Mouse (Mus musculus) hindbrain, embryonic 13.5 days (tissue): ENCODE measurements around the gene Susd6. TPM values are rescaled to one million over a fixed set of nuclear protein-coding genes. Genes with fewer than 3 reads are reported as not detected.

Experiments used
- ATAC-seq: fragments of 200-750 bp; cut with Nextera tagmentation; 2 replicates; pipeline ENCODE4 v1.8.0; 2017; ENCODE audit warnings: moderate TSS enrichment; ENCODE audit not compliant: low FRiP score
- H3K27ac ChIP-seq: fragments of 300-500 bp; sonication (generic); 2 replicates; pipeline ENCODE4 v1.5.1; 2015; ENCODE audit warnings: inconsistent platforms, mild to moderate bottlenecking, moderate library complexity
- H3K27me3 ChIP-seq: fragments of 300-500 bp; sonication (generic); 2 replicates; pipeline ENCODE4 v1.6.1; 2015; ENCODE audit warnings: mild to moderate bottlenecking, inconsistent platforms
- H3K36me3 ChIP-seq: fragments of 300-500 bp; sonication (generic); 2 replicates; pipeline ENCODE4 v1.6.1; 2015; ENCODE audit warnings: mild to moderate bottlenecking, inconsistent platforms
- H3K4me1 ChIP-seq: fragments of 300-500 bp; sonication (generic); replicated peaks from 2 replicates; pipeline ENCODE4 v1.6.1; 2015; ENCODE audit warnings: inconsistent platforms
- H3K4me2 ChIP-seq: fragments of 300-500 bp; sonication (generic); 2 replicates; pipeline ENCODE4 v1.6.1; 2015; ENCODE audit warnings: inconsistent platforms, mild to moderate bottlenecking, moderate library complexity
- H3K4me3 ChIP-seq: fragments of 300-500 bp; sonication (generic); 2 replicates; pipeline ENCODE4 v1.5.1; 2015; ENCODE audit warnings: mild to moderate bottlenecking, inconsistent platforms
- H3K9ac ChIP-seq: fragments of 300-500 bp; sonication (generic); 2 replicates; pipeline ENCODE4 v1.6.1; 2015; ENCODE audit warnings: mild to moderate bottlenecking, inconsistent platforms
- H3K9me3 ChIP-seq: fragments of 300-500 bp; sonication (generic); 2 replicates; pipeline ENCODE4 v1.6.1; 2016; ENCODE audit warnings: inconsistent platforms
- WGBS: fragments of 180-500 bp; shearing (Covaris S2); methylation state at CpG from one replicate; pipeline ENCODE4 v1.1.7; 2015; 5-methylcytosine and 5-hydroxymethylcytosine counted together
- polyA plus RNA-seq: library from polyadenylated mRNA; unstranded; fragments of >200 nt; fragmentation: Nextera tagmentation; extraction: Ambion mirVana; gene quantifications from 2 replicates; pipeline ENCODE4 v1.2.1, GENCODE M21; 2015

Gene Susd6
- polyA plus RNA-seq, 1 experiment from 2014 or later: 11.4 TPM

GRCm38 (mm10) chr12:80868401-80868800, 78.1 kb downstream of the Susd6 start:
- Histone ChIP-seq H3K9ac (no peak overlapping the region), H3K4me3 (no peak overlapping the region), H3K27ac (no peak overlapping the region), H3K36me3 (peaks cover 8% of the 10 kb centered on the region; the same call in 1 of the 2 replicates), H3K27me3 (no peaks in the 10 kb centered on the region), H3K9me3 (no peaks in the 10 kb centered on the region), H3K4me2 (no peak overlapping the region), H3K4me1 (0 out of 2 replicates have a peak, but pooled peaks cover under 1% of the 10 kb centered on the region)
- 94% methylated on average over 7 of the region's 7 CpGs for WGBS
- no peak for ATAC-seq

DNA sequence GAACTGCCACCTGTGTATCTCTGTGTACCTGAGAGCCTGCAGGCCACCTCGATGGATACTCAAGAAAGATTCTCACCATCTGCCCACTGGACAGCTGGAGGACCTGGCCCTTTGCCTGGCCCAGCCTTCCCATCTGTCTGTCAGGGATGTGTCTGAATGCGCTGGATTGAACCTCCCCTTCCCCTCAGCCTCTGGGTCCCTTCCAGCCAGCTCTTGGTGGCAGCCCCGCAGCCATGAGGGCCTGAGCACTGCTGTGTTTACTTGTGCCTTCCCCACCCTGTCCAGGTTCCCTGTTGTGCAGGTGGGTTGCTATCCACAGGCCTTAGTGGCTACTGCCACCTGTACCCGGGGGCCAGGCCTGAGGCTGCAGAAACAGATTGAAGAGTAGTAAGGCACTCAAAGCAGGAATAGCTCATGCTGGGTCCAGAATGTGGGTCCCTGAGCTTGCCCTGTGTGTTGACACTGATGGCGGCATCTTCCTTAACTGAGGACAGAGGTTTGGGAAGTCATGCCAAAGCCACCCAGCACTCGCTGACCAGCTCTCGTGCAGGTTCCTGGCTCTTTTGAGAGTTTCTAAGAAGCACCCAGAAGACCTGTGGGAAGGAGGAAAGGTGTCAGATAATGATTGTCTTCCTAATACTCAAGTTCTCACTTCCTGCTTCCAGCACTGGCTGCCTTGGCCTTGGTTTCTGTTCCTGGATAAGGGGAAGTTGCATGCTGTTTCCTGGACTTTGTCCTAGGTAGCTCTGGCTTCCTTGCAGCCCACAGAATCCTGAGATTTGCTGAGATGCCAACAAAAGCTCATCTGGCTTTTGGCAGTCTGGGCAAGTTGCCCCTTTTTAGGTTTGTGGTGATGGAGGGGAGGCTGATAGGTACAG, 87.1 kb downstream of the Susd6 start:
- Histone ChIP-seq H3K36me3 (peaks cover 46% of the 10 kb centered on the region), H3K27me3 (no peaks in the 10 kb centered on the region), H3K9ac (no peak overlapping the region), H3K9me3 (no peaks in the 10 kb centered on the region), H3K27ac (no peak overlapping the region), H3K4me2 (no peak overlapping the region), H3K4me1 (no peaks in the 10 kb centered on the region), H3K4me3 (no peak overlapping the region)
- ATAC-seq: no peak
- WGBS: 88% methylated on average over 7 of the region's 7 CpGs

DNA sequence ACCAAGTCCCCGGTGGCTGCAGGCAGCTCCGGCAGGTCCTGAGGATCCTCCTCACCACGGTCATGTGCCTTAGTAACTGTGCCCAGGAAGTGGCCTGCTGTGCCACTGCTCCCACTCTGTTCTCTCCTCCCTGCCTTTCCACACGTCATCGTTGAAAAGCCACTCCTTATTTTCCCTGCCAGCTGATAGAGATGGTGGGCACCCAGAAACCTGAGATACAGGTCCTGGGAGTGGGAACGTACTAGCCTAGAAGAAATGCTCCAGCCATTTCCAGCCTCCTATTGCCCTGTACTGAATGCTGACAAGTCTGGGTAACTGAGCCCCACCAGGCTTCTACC, 87.8 kb downstream of the Susd6 start:
- Histone ChIP-seq H3K27ac (no peak overlapping the region), H3K4me3 (no peak overlapping the region), H3K36me3 (peaks cover 46% of the 10 kb centered on the region), H3K9me3 (no peaks in the 10 kb centered on the region), H3K27me3 (no peaks in the 10 kb centered on the region), H3K9ac (no peak overlapping the region), H3K4me2 (no peak overlapping the region), H3K4me1 (no peaks in the 10 kb centered on the region)
- 91% methylated on average over 6 of the region's 6 CpGs for WGBS
- ATAC-seq: no peak

DNA sequence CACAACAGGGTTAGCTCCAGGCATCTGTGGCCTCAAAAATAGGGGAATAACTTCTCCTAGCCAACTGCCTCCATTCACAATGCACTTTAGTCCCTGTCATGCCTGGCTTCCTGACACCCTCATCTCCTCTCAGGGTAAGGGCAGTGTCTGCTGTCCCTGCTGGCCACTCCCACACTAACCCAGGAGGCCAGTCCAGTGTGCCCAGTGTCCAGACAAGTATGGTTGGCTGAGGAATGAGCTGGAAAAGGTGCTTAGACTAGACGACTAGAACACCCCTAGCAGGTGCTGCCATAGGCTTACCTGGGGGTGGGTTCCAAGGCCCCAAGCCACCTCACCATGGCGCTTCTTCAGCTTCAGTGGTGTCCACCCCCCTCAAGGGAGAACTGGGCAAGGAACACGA, 88.3 kb downstream of the Susd6 start:
- peaks cover 46% of the 10 kb centered on the region for H3K36me3 ChIP-seq
- 84% methylated on average over 3 of the region's 3 CpGs for WGBS

DNA sequence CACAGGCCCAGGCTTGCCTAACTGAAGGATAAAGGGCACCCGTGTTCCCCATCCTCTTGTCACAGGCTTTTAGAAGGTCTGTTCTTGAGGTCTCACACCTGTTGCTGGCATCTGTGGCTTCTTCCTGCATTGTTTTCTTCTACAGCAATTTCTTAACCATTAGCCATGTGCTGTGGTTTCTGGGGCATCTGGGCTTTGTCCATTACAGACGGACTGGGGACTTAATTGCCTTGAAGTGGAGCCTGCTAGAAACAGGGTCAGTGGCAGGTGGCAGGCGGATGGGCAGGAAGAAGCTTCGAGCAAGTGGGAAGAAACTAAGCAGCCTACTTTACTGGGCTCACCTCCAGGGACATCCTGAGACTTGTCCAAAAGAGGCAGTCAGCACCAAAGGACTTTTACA, 89.0 kb downstream of the Susd6 start:
- no peak overlapping the region for H3K9ac ChIP-seq
- no peak overlapping the region for H3K4me3 ChIP-seq
- H3K4me1 ChIP-seq: no peaks in the 10 kb centered on the region
- no peaks in the 10 kb centered on the region for H3K27me3 ChIP-seq
- WGBS: 67% methylated on average over 4 of the region's 4 CpGs
- no peak for ATAC-seq
- no peaks in the 10 kb centered on the region for H3K9me3 ChIP-seq
- H3K27ac ChIP-seq: no peak overlapping the region
- no peak overlapping the region for H3K4me2 ChIP-seq
- peaks cover 43% of the 10 kb centered on the region for H3K36me3 ChIP-seq

More for the DNA sequence above, 88.3 kb downstream of the Susd6 start:
- H3K27me3 ChIP-seq: no peaks in the 10 kb centered on the region
- ATAC-seq: no peak
- H3K4me1 ChIP-seq: no peaks in the 10 kb centered on the region
- no peak overlapping the region for H3K4me3 ChIP-seq
- no peaks in the 10 kb centered on the region for H3K9me3 ChIP-seq
- H3K27ac ChIP-seq: no peak overlapping the region
- H3K4me2 ChIP-seq: no peak overlapping the region
- no peak overlapping the region for H3K9ac ChIP-seq

GRCm38 (mm10) chr12:80881121-80881520, 90.8 kb downstream of the Susd6 start:
- H3K27me3 ChIP-seq: no peaks in the 10 kb centered on the region
- H3K9me3 ChIP-seq: no peaks in the 10 kb centered on the region
- no peak overlapping the region for H3K4me2 ChIP-seq
- WGBS: 86% methylated on average over 3 of the region's 3 CpGs
- H3K4me3 ChIP-seq: no peak overlapping the region
- H3K27ac ChIP-seq: no peak overlapping the region
- H3K9ac ChIP-seq: no peak overlapping the region
- 0 out of 2 replicates have a peak, but pooled peaks cover 5% of the 10 kb centered on the region for H3K4me1 ChIP-seq
- ATAC-seq: no peak
- H3K36me3 ChIP-seq: peaks cover 28% of the 10 kb centered on the region

GRCm38 (mm10) chr12:80883278-80883677, 93.0 kb downstream of the Susd6 start:
- no peak overlapping the region for H3K4me3 ChIP-seq
- no peak for ATAC-seq
- H3K27me3 ChIP-seq: no peaks in the 10 kb centered on the region
- 0 out of 2 replicates have a peak, but pooled peaks cover 5% of the 10 kb centered on the region for H3K4me1 ChIP-seq
- H3K27ac ChIP-seq: no peak overlapping the region
- H3K36me3 ChIP-seq: peaks cover 13% of the 10 kb centered on the region
- no peak overlapping the region for H3K4me2 ChIP-seq
- H3K9ac ChIP-seq: no peak overlapping the region
- no peaks in the 10 kb centered on the region for H3K9me3 ChIP-seq
- 90% methylated on average over 3 of the region's 3 CpGs for WGBS

DNA sequence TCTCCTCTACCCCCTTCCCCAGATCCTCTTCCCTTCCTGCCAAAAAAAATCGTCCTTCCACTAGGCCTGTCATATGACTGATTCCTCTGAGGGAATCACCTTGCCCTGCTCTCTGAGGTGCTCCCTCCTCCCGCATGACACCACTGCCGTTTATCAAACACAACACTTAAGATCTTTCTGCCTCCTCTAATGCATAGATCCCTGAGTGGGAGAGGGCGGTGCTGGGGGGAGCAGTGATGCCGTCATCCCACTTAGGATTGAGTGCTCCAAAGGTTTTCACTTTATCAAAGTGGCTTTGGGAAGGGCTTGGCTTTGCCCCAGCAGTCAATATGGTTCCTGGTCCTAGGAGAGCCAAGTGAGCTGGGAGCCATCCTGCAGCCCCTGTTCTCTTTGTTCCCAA, 93.6 kb downstream of the Susd6 start:
- 69% methylated on average over 5 of the region's 5 CpGs for WGBS
- Histone ChIP-seq H3K36me3 (peaks cover 13% of the 10 kb centered on the region), H3K4me2 (no peak overlapping the region), H3K27me3 (no peaks in the 10 kb centered on the region), H3K4me3 (no peak overlapping the region), H3K9ac (no peak overlapping the region; the same call in 1 of the 2 replicates), H3K27ac (no peak overlapping the region), H3K9me3 (no peaks in the 10 kb centered on the region), H3K4me1 (0 out of 2 replicates have a peak, but pooled peaks cover 5% of the 10 kb centered on the region)
- no peak for ATAC-seq

- 0 out of 2 replicates have a peak, but pooled peaks cover 5% of the 10 kb centered on the region for H3K4me1 ChIP-seq
- H3K27ac ChIP-seq: no peak overlapping the region
- H3K27me3 ChIP-seq: no peaks in the 10 kb centered on the region
- WGBS: 61% methylated on average over 15 of the region's 15 CpGs
- no peak overlapping the region for H3K4me3 ChIP-seq
- H3K9me3 ChIP-seq: peaks cover 5% of the 10 kb centered on the region
- H3K36me3 ChIP-seq: no peaks in the 10 kb centered on the region
- no peak overlapping the region for H3K4me2 ChIP-seq
- ATAC-seq: no peak
- H3K9ac ChIP-seq: no peak overlapping the region
Measured at GRCm38 (mm10) chr12:80885301-80886288, 95.3 kb downstream of the Susd6 start.

GRCm38 (mm10) chr12:80887036-80887435, 96.7 kb downstream of the Susd6 start:
- no peak overlapping the region for H3K4me2 ChIP-seq
- H3K4me1 ChIP-seq: 0 out of 2 replicates have a peak, but pooled peaks cover 5% of the 10 kb centered on the region
- H3K27ac ChIP-seq: no peak overlapping the region
- ATAC-seq: no peak
- H3K9ac ChIP-seq: no peak overlapping the region
- no peaks in the 10 kb centered on the region for H3K36me3 ChIP-seq
- no peak overlapping the region for H3K4me3 ChIP-seq
- H3K9me3 ChIP-seq: peaks cover 5% of the 10 kb centered on the region
- H3K27me3 ChIP-seq: no peaks in the 10 kb centered on the region
- WGBS: 79% methylated on average over 2 of the region's 2 CpGs

DNA sequence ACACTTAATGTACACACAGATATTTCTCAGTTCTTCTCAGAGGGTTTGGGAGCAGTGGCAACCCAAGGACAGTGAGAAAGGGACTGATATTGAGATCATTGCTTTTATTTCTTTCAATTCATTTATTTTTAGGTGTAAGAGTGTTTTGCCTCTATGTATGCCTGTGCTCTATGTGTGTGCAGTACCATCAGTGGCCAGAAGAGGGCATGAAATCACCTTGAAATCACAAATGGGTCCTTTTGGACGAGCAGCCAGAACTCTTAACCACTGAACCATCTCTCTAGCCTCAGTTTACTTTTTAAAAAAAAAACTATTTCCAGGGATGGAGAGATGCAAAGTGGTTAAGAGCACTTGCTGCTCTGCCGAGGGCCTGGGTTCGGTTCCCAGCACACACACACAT, 99.0 kb downstream of the Susd6 start:
- Histone ChIP-seq H3K4me2 (no peak overlapping the region), H3K4me1 (0 out of 2 replicates have a peak, but pooled peaks cover 5% of the 10 kb centered on the region), H3K9me3 (peaks cover 5% of the 10 kb centered on the region), H3K36me3 (no peaks in the 10 kb centered on the region), H3K27ac (no peak overlapping the region), H3K4me3 (no peak overlapping the region), H3K27me3 (no peaks in the 10 kb centered on the region), H3K9ac (no peak overlapping the region)
- no peak for ATAC-seq
- WGBS: 91% methylated on average over 3 of the region's 3 CpGs

- H3K27ac ChIP-seq: no peak overlapping the region
- no peak overlapping the region for H3K4me2 ChIP-seq
- H3K36me3 ChIP-seq: no peaks in the 10 kb centered on the region
- no peaks in the 10 kb centered on the region for H3K27me3 ChIP-seq
- 90% methylated on average over 2 of the region's 2 CpGs for WGBS
- no peak overlapping the region for H3K9ac ChIP-seq
- H3K9me3 ChIP-seq: peaks cover 5% of the 10 kb centered on the region
- ATAC-seq: no peak
- H3K4me1 ChIP-seq: peaks cover 4% of the 10 kb centered on the region
- no peak overlapping the region for H3K4me3 ChIP-seq
Measured at GRCm38 (mm10) chr12:80891074-80891473, 100.8 kb downstream of the Susd6 start.
